Comparison of ENCODE assay signal across 17 mouse cellular contexts in the genomic region with DNA sequence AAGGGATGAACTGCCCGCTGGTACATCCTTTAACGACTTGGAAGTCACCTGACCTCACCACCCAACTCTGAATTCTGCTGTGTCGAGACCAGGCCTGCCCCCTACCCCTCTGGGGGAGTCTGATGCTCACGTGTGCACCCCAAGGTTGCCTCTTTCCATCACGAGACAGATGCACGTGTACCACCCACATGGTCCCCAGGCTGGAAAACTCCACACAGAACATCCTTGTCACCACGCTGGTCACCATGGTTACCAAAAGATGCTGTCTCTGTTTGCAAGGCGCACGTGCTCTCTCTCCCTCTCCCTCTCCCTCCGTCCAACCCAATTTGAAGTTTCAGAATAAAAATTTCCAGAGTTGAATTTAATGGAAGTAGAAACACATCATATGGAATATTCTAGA. TPM values are rescaled to one million over a fixed set of nuclear protein-coding genes. Genes with fewer than 3 reads are reported as not detected.
DNase-seq lines count a peak whose midpoint lies in the region; ATAC-seq lines count a peak whose summit lies in the region.
"Had no signal": no experiment of that assay in that cellular context is flagged by ENCODE, and none has a peak within 500 bp of the region (broad histone marks: within the 10 kb centered on the region; RNA-seq: fewer than 3 reads in every experiment).

No protein-coding gene starts in this region.

- H3K27me3 ChIP-seq in embryonic facial prominence, embryonic 10.5 days (replicated peaks; ENCODE audit: low read depth, poor library complexity, severe bottlenecking) = no peaks in the 10 kb centered on the region; the same call in 1 of the 2 replicates
- H3K27me3 ChIP-seq in heart, embryonic 12.5 days (replicated peaks) = peaks cover 14% of the 10 kb centered on the region
- H3K27me3 ChIP-seq: forebrain, embryonic 13.5 days; limb, embryonic 12.5 days had no signal

- ATAC-seq in heart, embryonic 12.5 days (ENCODE audit: insufficient number of reproducible peaks, low FRiP score) = no peak
- ATAC-seq in monocyte, adult 5-6 weeks (replicated peaks; ENCODE audit: insufficient number of reproducible peaks, low FRiP score, low TSS enrichment, poor library complexity, severe bottlenecking) = no peak
- ATAC-seq: forebrain, embryonic 13.5 days; hindbrain, embryonic 16.5 days had no signal

- DNase-seq in frontal cortex, postnatal 10 days (ENCODE audit: low spot score in 2 of 2) = peak; percentile 68 to 85
- DNase-seq in layer of hippocampus, adult 8-10 months (ENCODE audit: low spot score in 2 of 2) = peak; percentile 82 to 84
- peak; percentile 77 to 86 for DNase-seq in left cerebral cortex, adult 9 months (ENCODE audit: low spot score in 2 of 2)
- peak; percentile 84 to 91 for DNase-seq in right cerebral cortex, postnatal 36 days (ENCODE audit: low spot score in 2 of 2)
- DNase-seq in embryonic facial prominence, embryonic 10.5 days (ENCODE audit: low spot score) = no peak
- DNase-seq: cerebellum, adult 11 months; heart, adult 2 months; heart, postnatal 14 days; kidney, adult 9 months; lung, postnatal 36 days had no signal

- no peak overlapping the region for H3K27ac ChIP-seq in embryonic facial prominence, embryonic 10.5 days (replicated peaks)
- H3K27ac ChIP-seq in heart, embryonic 12.5 days (ENCODE audit: poor library complexity, severe bottlenecking) = no peak overlapping the region
- H3K27ac ChIP-seq: forebrain, embryonic 13.5 days; heart, adult 2 months; limb, embryonic 12.5 days; stomach, postnatal 0 days had no signal

- 66% methylated on average over 10 of the region's 10 CpGs for WGBS in embryonic facial prominence, embryonic 10.5 days
- WGBS in heart, embryonic 12.5 days = 58% methylated on average over 10 of the region's 10 CpGs

- no peak overlapping the region for H3K4me3 ChIP-seq in embryonic facial prominence, embryonic 10.5 days
- no peak overlapping the region for H3K4me3 ChIP-seq in heart, embryonic 12.5 days
- H3K4me3 ChIP-seq: forebrain, embryonic 13.5 days; heart, adult 2 months; limb, embryonic 12.5 days had no signal

- H3K9me3 ChIP-seq in embryonic facial prominence, embryonic 10.5 days = no peaks in the 10 kb centered on the region
- no peaks in the 10 kb centered on the region for H3K9me3 ChIP-seq in heart, embryonic 12.5 days (replicated peaks)
- H3K9me3 ChIP-seq: forebrain, embryonic 13.5 days; limb, embryonic 12.5 days had no signal

- H3K4me2 ChIP-seq in heart, embryonic 12.5 days = no peak overlapping the region
- H3K4me2 ChIP-seq: forebrain, embryonic 13.5 days; limb, embryonic 12.5 days; midbrain, embryonic 11.5 days had no signal

- H3K36me3 ChIP-seq in embryonic facial prominence, embryonic 10.5 days (replicated peaks) = no peaks in the 10 kb centered on the region
- no peaks in the 10 kb centered on the region for H3K36me3 ChIP-seq in heart, embryonic 12.5 days
- H3K36me3 ChIP-seq: limb, embryonic 12.5 days had no signal

- no peak overlapping the region for H3K9ac ChIP-seq in heart, embryonic 12.5 days
- H3K9ac ChIP-seq: forebrain, embryonic 13.5 days; limb, embryonic 12.5 days had no signal

- H3K4me1 ChIP-seq in embryonic facial prominence, embryonic 10.5 days = peaks cover 11% of the 10 kb centered on the region
- H3K4me1 ChIP-seq in heart, embryonic 12.5 days (replicated peaks) = 0 out of 2 replicates have a peak, but pooled peaks cover 5% of the 10 kb centered on the region

RNA-seq across cellular contexts. Expression of gene Dpp9, which starts 11.2 kb away (rescaled TPM):
- total RNA-seq in layer of hippocampus, adult 8-10 months (2022) = 10 to 100 TPM; 54.5 to 65.5 (median 60.5) TPM
- polyA plus RNA-seq in embryonic facial prominence, embryonic 10.5 days (2016; fragmentation: Nextera tagmentation; extraction: Ambion mirVana) = 48.3 and 50.2 TPM in 2 replicates
- polyA plus RNA-seq in heart, embryonic 12.5 days (2016; fragmentation: Nextera tagmentation; extraction: Ambion mirVana) = 27.8 and 28.4 TPM in 2 replicates
- total RNA-seq in monocyte, adult 5-6 weeks (2017) = 8.4 to 20.3 TPM (median 11.7 TPM) in 3 replicates

RNA-seq across cellular contexts. Expression of gene Fem1a, which starts 26.7 kb away (rescaled TPM):
- total RNA-seq in layer of hippocampus, adult 8-10 months (2022) = 10 to 100 TPM; 32.7 to 36.0 (median 35.1) TPM
- 12.5 and 13.2 TPM in 2 replicates for polyA plus RNA-seq in embryonic facial prominence, embryonic 10.5 days (2016; fragmentation: Nextera tagmentation; extraction: Ambion mirVana)
- 19.5 and 19.9 TPM in 2 replicates for polyA plus RNA-seq in heart, embryonic 12.5 days (2016; fragmentation: Nextera tagmentation; extraction: Ambion mirVana)
- total RNA-seq in monocyte, adult 5-6 weeks (2017) = 13.2 to 22.7 TPM (median 13.6 TPM) in 3 replicates

RNA-seq across cellular contexts. Expression of gene Mydgf, which starts 46.2 kb away (rescaled TPM):
- total RNA-seq in layer of hippocampus, adult 8-10 months (2022) = 10 to 100 TPM; 34.7 to 42.6 (median 40.1) TPM
- 71.0 and 71.3 TPM in 2 replicates for polyA plus RNA-seq in embryonic facial prominence, embryonic 10.5 days (2016; fragmentation: Nextera tagmentation; extraction: Ambion mirVana)
- polyA plus RNA-seq in heart, embryonic 12.5 days (2016; fragmentation: Nextera tagmentation; extraction: Ambion mirVana) = 72.9 and 73.2 TPM in 2 replicates
- total RNA-seq in monocyte, adult 5-6 weeks (2017) = 25.0 to 31.5 TPM (median 30.6 TPM) in 3 replicates

RNA-seq across cellular contexts. Expression of gene Ticam1, which starts 46.6 kb away (rescaled TPM):
- 1 to 10 TPM; 6.8 to 8.8 (median 7.8) TPM for total RNA-seq in layer of hippocampus, adult 8-10 months (2022)
- polyA plus RNA-seq in embryonic facial prominence, embryonic 10.5 days (2016; fragmentation: Nextera tagmentation; extraction: Ambion mirVana) = 3.2 and 3.7 TPM in 2 replicates
- 8.6 and 9.5 TPM in 2 replicates for polyA plus RNA-seq in heart, embryonic 12.5 days (2016; fragmentation: Nextera tagmentation; extraction: Ambion mirVana)
- total RNA-seq in monocyte, adult 5-6 weeks (2017) = 2.6 to 11.4 TPM (median 3.9 TPM) in 3 replicates
